Mouse (Mus musculus) bone marrow macrophage, adult 2 months (primary cell): ENCODE measurements around the gene Slc17a5.

ENCODE experiments used
- CTCF ChIP-seq: IDR thresholded peaks from 2 replicates; pipeline ENCODE4 v1.5.1; 2012; ENCODE audit warnings: low read depth, mild to moderate bottlenecking, low read length, moderate library complexity
- POLR2A ChIP-seq: IDR thresholded peaks from 2 replicates; pipeline ENCODE4 v1.6.1; 2012; ENCODE audit warnings: mild to moderate bottlenecking, low read depth, low read length, borderline replicate concordance

GRCm38 (mm10) chr9:78527767-78528381 lies 60.0 kb downstream of the Slc17a5 start:
- TF ChIP-seq POLR2A (no peak), CTCF (peak; percentile 76)
